Mouse (Mus musculus) brain, embryonic 14.5 days (tissue): ENCODE measurements at regions not wholly inside any gene's neighbourhood (a gene's known extent, or its start where the extent isn't known, plus 50 kb on each side); places are given as distances from the start of the nearest gene placed in this dataset.

Experiments
- CTCF ChIP-seq: fragments of 200-500 bp; IDR thresholded peaks from 2 replicates; pipeline ENCODE4 v1.5.1; 2012; ENCODE audit warnings: inconsistent platforms, mild to moderate bottlenecking, moderate library complexity, borderline replicate concordance; ENCODE audit not compliant: insufficient read depth, insufficient read length; ENCODE audit errors: extremely low read depth
- POLR2A ChIP-seq: fragments of 200-500 bp; IDR thresholded peaks from 2 replicates; pipeline ENCODE4 v1.6.1; 2012; ENCODE audit warnings: mild to moderate bottlenecking, inconsistent platforms, borderline replicate concordance; ENCODE audit not compliant: poor library complexity, insufficient read depth, insufficient read length, severe bottlenecking; ENCODE audit errors: extremely low read depth

DNA sequence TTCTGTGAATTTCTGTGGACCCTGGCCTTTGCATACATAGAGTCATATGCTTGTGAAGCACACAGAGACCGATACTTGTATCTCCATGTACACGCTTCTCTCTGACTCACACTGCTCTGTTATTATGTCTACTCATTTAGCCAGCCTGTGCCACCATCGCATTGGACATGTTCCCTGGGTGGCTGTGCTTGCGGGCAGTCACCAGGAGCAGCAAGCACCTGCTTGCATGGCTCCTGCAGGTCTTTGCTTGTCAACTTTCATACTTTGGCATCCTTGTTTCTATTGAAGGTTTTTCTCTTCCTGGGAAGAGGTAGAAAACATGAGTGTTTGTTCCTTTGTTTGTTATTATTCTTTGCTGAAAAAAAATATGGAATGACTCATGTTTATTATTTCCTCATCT lies 136.1 kb upstream of the Ahr start:
- TF ChIP-seq CTCF (no peak), POLR2A (no peak)
